Mouse (Mus musculus) left cerebral cortex, postnatal 10 days (tissue): ENCODE measurements around the gene Snx30. TPM values are rescaled to one million over a fixed set of nuclear protein-coding genes. Genes with fewer than 3 reads are reported as not detected.
"Not testable (repeated sequence)": the region's sequence is repeated elsewhere in the genome, so short reads cannot be mapped to it uniquely, and the experiment has no call there.

Experiments
- DNase-seq, 2 experiments: peaks; one replicate each; pipeline ENCODE4 v3.0.0; 2021 to 2022; ENCODE audit warnings: low spot score in 2 of 2, mixed read lengths in 1 of 2; ENCODE audit errors: extremely low spot score in 1 of 2
- intact Hi-C: fragments of 180-260 bp; cut with DNase I; formaldehyde crosslinking; loops from one replicate; pipeline ENCODE4 v1.15.1; 2025
- total RNA-seq, 2 experiments: library from RNA; stranded (reverse); gene quantifications; 2 replicates each; pipeline ENCODE4 v1.2.3; 2021

Snx30 gene
- total RNA-seq, 2 experiments from 2014 or later = 44.2 to 46.4 TPM

- intact Hi-C loops = loop anchor here (2.0 to 10.0 kb wide), 3 partner anchors 66 to 402 kb away; no protein-coding TSS in a partner anchor
- DNase-seq = peak; percentile 62 to 79
These were observed 19.0 kb upstream of the Snx30 start for GRCm38 (mm10) chr4:59786661-59787060.

GRCm38 (mm10) chr4:59787126-59787525 lies 18.5 kb upstream of the Snx30 start:
- DNase-seq = no peak
- intact Hi-C loops = loop anchor here (2.0 to 10.0 kb wide), 3 partner anchors 65 to 402 kb away; no protein-coding TSS in a partner anchor

- intact Hi-C loops = loop anchor here (5.0 to 10.0 kb wide), 2 partner anchors 63 to 404 kb away; no protein-coding TSS in a partner anchor
- no peak for DNase-seq
These were observed 16.6 kb upstream of the Snx30 start for GRCm38 (mm10) chr4:59789015-59789414.

- intact Hi-C loops, DNase-seq: not testable (repeated sequence)
These were observed 12.0 kb upstream of the Snx30 start for GRCm38 (mm10) chr4:59793626-59794025.

- intact Hi-C loops = no loop called here
- DNase-seq = no peak
These were observed 11.5 kb upstream of the Snx30 start for GRCm38 (mm10) chr4:59794116-59794515.

- no peak for DNase-seq
- intact Hi-C loops = no loop called here
These were observed 9.7 kb upstream of the Snx30 start for GRCm38 (mm10) chr4:59795788-59796455.

GRCm38 (mm10) chr4:59800181-59800580 lies 5.5 kb upstream of the Snx30 start:
- no peak for DNase-seq
- intact Hi-C loops = no loop called here

- intact Hi-C loops = no loop called here
- DNase-seq = no peak
These were observed 4.2 kb upstream of the Snx30 start, which contains the start of gene Inip for GRCm38 (mm10) chr4:59801489-59801888. Gene Inip, minus strand, starts transcription at chr4:59801589.

- no peak for DNase-seq
- intact Hi-C loops = no loop called here
These were observed 3.5 kb upstream of the Snx30 start for GRCm38 (mm10) chr4:59802107-59802506.

GRCm38 (mm10) chr4:59802792-59803191 lies 2.8 kb upstream of the Snx30 start:
- no peak for DNase-seq
- intact Hi-C loops = no loop called here

GRCm38 (mm10) chr4:59803358-59803757 lies 2.3 kb upstream of the Snx30 start:
- no peak for DNase-seq
- intact Hi-C loops = no loop called here

GRCm38 (mm10) chr4:59804754-59805153 lies 886 bp upstream of the Snx30 start:
- no peak for DNase-seq
- intact Hi-C loops = no loop called here

- DNase-seq = peak in 1 of 2 experiments; percentile 64
These were observed 583 bp downstream of the Snx30 start for GRCm38 (mm10) chr4:59805968-59806878.

GRCm38 (mm10) chr4:59806879-59807195 lies 1.2 kb downstream of the Snx30 start:
- DNase-seq = peak in 1 of 2 experiments; percentile 37
- intact Hi-C loops = loop anchor here (2.0 kb wide), 1 partner anchor 64 kb away; no protein-coding TSS in a partner anchor

More at GRCm38 (mm10) chr4:59805968-59806878, 583 bp downstream of the Snx30 start:
- intact Hi-C loops = loop anchor here (2.0 kb wide), 1 partner anchor 65 kb away; no protein-coding TSS in a partner anchor

GRCm38 (mm10) chr4:59807521-59807920 lies 1.9 kb downstream of the Snx30 start:
- intact Hi-C loops = loop anchor here (2.0 kb wide), 1 partner anchor 63 kb away; no protein-coding TSS in a partner anchor
- DNase-seq = no peak

GRCm38 (mm10) chr4:59808396-59808795 lies 2.8 kb downstream of the Snx30 start:
- intact Hi-C loops = no loop called here
- DNase-seq = no peak

- DNase-seq = no peak
- intact Hi-C loops = no loop called here
These were observed 8.5 kb downstream of the Snx30 start for GRCm38 (mm10) chr4:59814094-59814493.

- DNase-seq = no peak
- intact Hi-C loops = no loop called here
These were observed 9.6 kb downstream of the Snx30 start for GRCm38 (mm10) chr4:59815121-59815810.

GRCm38 (mm10) chr4:59816016-59816415 lies 10.4 kb downstream of the Snx30 start:
- intact Hi-C loops = no loop called here
- DNase-seq = no peak
